Mouse (Mus musculus) CH12.LX (cell line): ENCODE results near the gene Sgpl1. TPM values are rescaled to one million over a fixed set of nuclear protein-coding genes. Genes with fewer than 3 reads are reported as not detected.

Source experiments
- DNase-seq: peaks from one replicate; pipeline ENCODE4 v3.0.0-alpha.2; 2013; ENCODE audit errors: extremely low read depth
- H3K27ac ChIP-seq: 2 replicates; pipeline ENCODE4 v1.5.1; 2012; ENCODE audit warnings: low read depth, mild to moderate bottlenecking, control low read depth, moderate library complexity; ENCODE audit not compliant: insufficient read depth
- H3K27me3 ChIP-seq: replicated peaks from 2 replicates; pipeline ENCODE3; 2012; ENCODE audit warnings: inconsistent platforms
- H3K36me3 ChIP-seq, 2 experiments: replicated peaks in 1 of 2; 2 replicates each; pipeline versions ENCODE3 to v1.6.1; 2012; ENCODE audit warnings: inconsistent platforms in 1 of 2, low read length in 1 of 2, mild to moderate bottlenecking in 1 of 2, mixed read lengths in 1 of 2, moderate library complexity in 1 of 2; ENCODE audit not compliant: control insufficient read depth in 1 of 2, insufficient read depth in 1 of 2
- H3K4me1 ChIP-seq, 2 experiments: 2 replicates each; pipeline ENCODE4 v1.6.1; 2012; ENCODE audit warnings: inconsistent platforms in 1 of 2, moderate library complexity in 1 of 2; ENCODE audit not compliant: insufficient read depth in 2 of 2, control insufficient read depth in 1 of 2
- H3K4me2 ChIP-seq: 2 replicates; pipeline ENCODE4 v1.6.1; 2012; ENCODE audit warnings: low read depth, mild to moderate bottlenecking, control low read depth; ENCODE audit not compliant: poor library complexity, insufficient read depth, severe bottlenecking
- H3K4me3 ChIP-seq, 3 experiments: fragments of 150-350 bp in 1 of 3; sonication (generic) in 1 of 3; replicated peaks in 1 of 3; 2 replicates each; pipeline versions ENCODE3 to v1.5.1; 2011 to 2012; ENCODE audit warnings: low read depth in 2 of 3, low read length in 2 of 3, mild to moderate bottlenecking in 2 of 3, moderate library complexity in 2 of 3, control low read depth in 1 of 3, improper control_type of control experiment in 1 of 3, inconsistent platforms in 1 of 3, mixed read lengths in 1 of 3; ENCODE audit not compliant: poor library complexity in 1 of 3
- H3K79me2 ChIP-seq: replicated peaks from 2 replicates; pipeline ENCODE4 v1.6.1; 2012; ENCODE audit warnings: mild to moderate bottlenecking, moderate library complexity; ENCODE audit not compliant: control insufficient read depth, poor library complexity, insufficient read depth, severe bottlenecking; ENCODE audit errors: extremely low read depth
- H3K9ac ChIP-seq: 2 replicates; pipeline ENCODE4 v1.6.1; 2012; ENCODE audit warnings: low read depth, mild to moderate bottlenecking, control low read depth, moderate library complexity; ENCODE audit not compliant: insufficient read depth
- H3K9me3 ChIP-seq: replicated peaks from 2 replicates; pipeline ENCODE3; 2012; ENCODE audit warnings: low read length, inconsistent platforms, mixed read lengths
- BHLHE40 ChIP-seq: IDR thresholded peaks from 2 replicates; pipeline ENCODE4 v1.6.1; 2011; ENCODE audit warnings: mild to moderate bottlenecking, low read depth, low read length, improper control_type of control experiment
- CTCF ChIP-seq, 2 experiments: IDR thresholded peaks in 1 of 2; conservative IDR thresholded peaks in 1 of 2; 2 replicates each; pipeline ENCODE4 v1.5.1; 2011 to 2012; ENCODE audit warnings: low read depth in 2 of 2, low read length in 2 of 2, improper control_type of control experiment in 1 of 2, inconsistent platforms in 1 of 2, mild to moderate bottlenecking in 1 of 2, moderate library complexity in 1 of 2
- ELF1 ChIP-seq: IDR thresholded peaks from 2 replicates; pipeline ENCODE4 v1.6.1; 2014; ENCODE audit warnings: low read depth, mild to moderate bottlenecking, inconsistent platforms, low read length, improper control_type of control experiment
- EP300 ChIP-seq: IDR thresholded peaks from 2 replicates; pipeline ENCODE4 v1.6.1; 2011; ENCODE audit warnings: low read length, improper control_type of control experiment
- GABPA ChIP-seq: IDR thresholded peaks from 2 replicates; pipeline ENCODE4 v1.6.1; 2012; ENCODE audit warnings: low read depth, low read length, improper control_type of control experiment, inconsistent platforms; ENCODE audit not compliant: insufficient replicate concordance
- HCFC1 ChIP-seq: IDR thresholded peaks from 2 replicates; pipeline ENCODE4 v1.6.1; 2012; ENCODE audit warnings: low read depth, mild to moderate bottlenecking, inconsistent platforms, low read length, improper control_type of control experiment
- IRF4 ChIP-seq: IDR thresholded peaks from 2 replicates; pipeline ENCODE4 v1.6.1; 2014; ENCODE audit warnings: low read depth, mild to moderate bottlenecking, inconsistent platforms, low read length, improper control_type of control experiment
- JUN ChIP-seq: IDR thresholded peaks from 2 replicates; pipeline ENCODE4 v1.6.1; 2011; ENCODE audit warnings: low read depth, mild to moderate bottlenecking, low read length, improper control_type of control experiment, moderate library complexity; ENCODE audit not compliant: insufficient read depth
- JUND ChIP-seq: conservative IDR thresholded peaks from 2 replicates; pipeline ENCODE4 v1.6.1; 2011; ENCODE audit warnings: low read depth, low read length, improper control_type of control experiment
- KAT2A ChIP-seq: IDR thresholded peaks from 2 replicates; pipeline ENCODE4 v1.6.1; 2012; ENCODE audit warnings: low read length, improper control_type of control experiment, inconsistent platforms; ENCODE audit not compliant: insufficient replicate concordance
- MAZ ChIP-seq: IDR thresholded peaks from 2 replicates; pipeline ENCODE4 v1.6.1; 2012; ENCODE audit warnings: low read depth, mild to moderate bottlenecking, inconsistent platforms, low read length, improper control_type of control experiment, moderate library complexity
- MEF2A ChIP-seq: IDR thresholded peaks from 2 replicates; pipeline ENCODE4 v1.6.1; 2014; ENCODE audit warnings: low read depth, mild to moderate bottlenecking, inconsistent platforms, low read length, improper control_type of control experiment, borderline replicate concordance
- NELFE ChIP-seq: IDR thresholded peaks from 2 replicates; pipeline ENCODE4 v1.6.1; 2011; ENCODE audit warnings: low read depth, low read length, improper control_type of control experiment
- NRF1 ChIP-seq: IDR thresholded peaks from 2 replicates; pipeline ENCODE4 v1.6.1; 2014; ENCODE audit warnings: low read depth, mild to moderate bottlenecking, inconsistent platforms, low read length, improper control_type of control experiment, moderate library complexity
- PAX5 ChIP-seq: IDR thresholded peaks from 2 replicates; pipeline ENCODE4 v1.6.1; 2012; ENCODE audit warnings: low read length, inconsistent platforms, mixed read lengths
- POLR2AphosphoS2 ChIP-seq: IDR thresholded peaks from 2 replicates; pipeline ENCODE4 v1.6.1; 2011; ENCODE audit warnings: low read depth, low read length, improper control_type of control experiment
- SIN3A ChIP-seq: IDR thresholded peaks from 2 replicates; pipeline ENCODE4 v1.6.1; 2012; ENCODE audit warnings: low read length, improper control_type of control experiment, inconsistent platforms
- SMC3 ChIP-seq: IDR thresholded peaks from 2 replicates; pipeline ENCODE4 v1.6.1; 2011; ENCODE audit warnings: low read depth, low read length, improper control_type of control experiment
- TBP ChIP-seq: conservative IDR thresholded peaks from 2 replicates; pipeline ENCODE4 v1.6.1; 2011; ENCODE audit warnings: low read depth, low read length, improper control_type of control experiment
- UBTF ChIP-seq: IDR thresholded peaks from 2 replicates; pipeline ENCODE4 v1.6.1; 2012; ENCODE audit warnings: low read depth, mild to moderate bottlenecking, inconsistent platforms, low read length, improper control_type of control experiment, moderate library complexity
- USF1 ChIP-seq: IDR thresholded peaks from 2 replicates; pipeline ENCODE4 v1.6.1; 2014; ENCODE audit warnings: low read depth, mild to moderate bottlenecking, inconsistent platforms, low read length, improper control_type of control experiment
- ZC3H11A ChIP-seq: IDR thresholded peaks from 2 replicates; pipeline ENCODE4 v1.6.1; 2012; ENCODE audit warnings: low read depth, mild to moderate bottlenecking, inconsistent platforms, low read length, improper control_type of control experiment
- ZNF384 ChIP-seq: IDR thresholded peaks from 2 replicates; pipeline ENCODE4 v1.6.1; 2012; ENCODE audit warnings: low read depth, low read length, improper control_type of control experiment, inconsistent platforms
- dilution Hi-C: fragments of 300-500 bp; cut with MboI; formaldehyde crosslinking; loops from 2 replicates; pipeline ENCODE4 v1.14.3; 2020; ENCODE audit warnings: low sequenced_read_pairs; ENCODE audit not compliant: extremely low pct_unique_long_range_greater_than_20kb, extremely low pct_ligation_motif_present
- in situ Hi-C: fragments of 300-500 bp; cut with MboI; formaldehyde crosslinking; loops from 3 replicates; pipeline ENCODE4 v1.14.3; 2019; ENCODE audit warnings: low sequenced_read_pairs, low pct_ligation_motif_present, low pct_unique_long_range_greater_than_20kb, mixed read lengths
- polyA plus RNA-seq: library from polyadenylated mRNA; unstranded; fragments of >175 nt; gene quantifications from 2 replicates; pipeline ENCODE4 v1.2.1, GENCODE M21; 2012; ENCODE audit warnings: low read depth; ENCODE audit not compliant: insufficient read length
- total RNA-seq, 2 experiments: library from RNA; depleted of rRNA; stranded (reverse); fragments of 300-350 nt in 1 of 2; fragments of >200 nt in 1 of 2; gene quantifications; 2 replicates each; pipeline ENCODE4 v1.2.3; 2012 to 2014

Gene Sgpl1
- total and polyA plus RNA-seq, 3 experiments = 48.3 to 55.4 (median 52.1) TPM

- no peaks in the 10 kb centered on the region for H3K36me3 ChIP-seq
- peak; percentile 27 for DNase-seq
- in situ Hi-C loops = no loop called here
- H3K79me2 ChIP-seq = no peaks in the 10 kb centered on the region
- no peaks in the 10 kb centered on the region for H3K9me3 ChIP-seq
- no peak overlapping the region for H3K4me3 ChIP-seq
- dilution Hi-C loops = no loop called here
- peaks cover 13 to 55% of the 10 kb centered on the region in 2 experiments for H3K4me1 ChIP-seq
- TF ChIP-seq ZC3H11A (no peak), TBP (peak; percentile 69; the same call in 1 of the 2 replicates), NELFE (no peak), MEF2A (0 out of 2 replicates have a peak, but pooled peaks have one; percentile 54), BHLHE40 (peak; percentile 50; the same call in 1 of the 2 replicates), IRF4 (0 out of 2 replicates have a peak, but pooled peaks have one; percentile 9)
- no peak overlapping the region for H3K27ac ChIP-seq
- H3K4me2 ChIP-seq = no peak overlapping the region
- peaks cover 2% of the 10 kb centered on the region for H3K27me3 ChIP-seq
- H3K9ac ChIP-seq = no peak overlapping the region
Measured at GRCm38 (mm10) chr10:61178687-61179086, 31.2 kb upstream of the Sgpl1 start.

DNA sequence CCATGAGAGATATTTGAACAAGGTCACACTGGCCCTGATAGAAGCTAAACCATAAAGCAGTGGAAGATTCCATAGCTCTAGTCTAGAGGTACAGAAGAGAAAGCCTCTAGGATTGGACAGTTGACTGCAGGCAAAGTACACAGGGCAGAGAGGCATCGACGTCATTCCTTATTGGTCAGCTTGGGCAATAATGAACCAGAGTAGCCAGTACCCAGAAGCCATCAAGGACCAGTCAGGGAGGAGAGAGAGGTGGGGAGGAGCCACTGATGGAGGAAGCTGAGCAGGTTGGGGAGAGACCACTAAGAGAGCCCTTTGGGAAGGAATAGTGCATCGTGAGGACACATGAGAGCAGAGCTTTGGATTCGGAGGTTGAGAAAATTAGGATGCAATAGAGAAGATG, 30.2 kb upstream of the Sgpl1 start:
- Histone ChIP-seq H3K36me3 (no peaks in the 10 kb centered on the region), H3K4me3 (no peak overlapping the region), H3K4me1 (peaks cover 13 to 49% of the 10 kb centered on the region in 2 experiments), H3K9me3 (no peaks in the 10 kb centered on the region), H3K27ac (no peak overlapping the region), H3K27me3 (peaks cover 2% of the 10 kb centered on the region), H3K9ac (no peak overlapping the region), H3K79me2 (no peaks in the 10 kb centered on the region), H3K4me2 (no peak overlapping the region)
- in situ Hi-C loops (no loop called here), dilution Hi-C loops (no loop called here)
- TF ChIP-seq SIN3A (no peak), SMC3 (no peak), HCFC1 (no peak), NELFE (no peak), JUND (no peak), IRF4 (no peak), POLR2AphosphoS2 (no peak), ELF1 (no peak), MEF2A (no peak), ZC3H11A (no peak)
- DNase-seq = no peak

- no peak for DNase-seq
- Histone ChIP-seq H3K9ac (peak overlapping the region; percentile 11; the same call in 1 of the 2 replicates), H3K4me3 (no peak overlapping the region), H3K36me3 (no peaks in the 10 kb centered on the region), H3K9me3 (no peaks in the 10 kb centered on the region), H3K27me3 (peaks cover 2% of the 10 kb centered on the region)
- in situ Hi-C loops (no loop called here), dilution Hi-C loops (no loop called here)
- TF ChIP-seq GABPA (no peak), KAT2A (no peak), EP300 (no peak), ELF1 (no peak), NRF1 (no peak), IRF4 (no peak), ZC3H11A (no peak), CTCF (conservative IDR thresholded peaks at IDR 0.05 in 1 of 2, IDR thresholded peaks at IDR 0.05 in 1 of 2; ENCODE audit: low read depth in 2 of 2, low read length in 2 of 2) (no peak), SMC3 (no peak), JUN (no peak), MAZ (no peak), UBTF (no peak), PAX5 (no peak), JUND (no peak), SIN3A (no peak), BHLHE40 (no peak), ZNF384 (no peak), POLR2AphosphoS2 (no peak), USF1 (no peak)
- TF ChIP-seq, all 38 proteins: peak for 0
- Histone ChIP-seq H3K4me2 (peak overlapping the region; percentile 76; the same call in 1 of the 2 replicates), H3K79me2 (no peaks in the 10 kb centered on the region), H3K27ac (no peak overlapping the region), H3K4me1 (peaks cover 13 to 53% of the 10 kb centered on the region in 2 experiments)
Measured at GRCm38 (mm10) chr10:61176221-61176790, 28.8 kb upstream of the Sgpl1 start.
